Mouse (Mus musculus) embryo, embryonic 9.5 days (tissue): ENCODE results near the gene Olfr1340.

Experiments used
- DNase-seq: peaks from one replicate; pipeline ENCODE4 v3.0.0-alpha.2; 2017; ENCODE audit errors: extremely low spot score

The Olfr1340 gene

GRCm38 (mm10) chr4:118719838-118720237 lies at the start of gene Olfr1340:
TSS of gene Olfr1340 (plus strand) at chr4:118720138.
- DNase-seq: no peak

DNA sequence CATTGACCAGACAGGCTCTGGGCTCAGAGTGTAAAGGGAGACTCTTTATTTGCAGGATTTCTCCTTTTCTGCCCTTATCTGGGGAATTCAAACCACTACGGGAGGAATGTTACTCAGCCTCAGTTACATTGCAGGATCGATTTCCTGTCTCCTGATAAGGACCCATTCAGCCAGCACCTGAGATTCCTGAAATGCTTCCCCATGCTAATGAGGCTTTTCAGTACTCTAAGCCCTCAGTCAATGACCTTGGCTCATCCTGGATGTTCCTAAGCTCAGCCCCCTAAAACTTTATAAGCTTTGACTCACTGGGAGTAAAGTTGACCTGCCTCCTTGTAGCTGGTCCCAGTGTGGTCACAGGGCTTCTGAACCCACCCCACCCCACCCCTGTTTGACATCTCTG lies 32.9 kb upstream of the Olfr1340 start:
- DNase-seq: no peak

DNA sequence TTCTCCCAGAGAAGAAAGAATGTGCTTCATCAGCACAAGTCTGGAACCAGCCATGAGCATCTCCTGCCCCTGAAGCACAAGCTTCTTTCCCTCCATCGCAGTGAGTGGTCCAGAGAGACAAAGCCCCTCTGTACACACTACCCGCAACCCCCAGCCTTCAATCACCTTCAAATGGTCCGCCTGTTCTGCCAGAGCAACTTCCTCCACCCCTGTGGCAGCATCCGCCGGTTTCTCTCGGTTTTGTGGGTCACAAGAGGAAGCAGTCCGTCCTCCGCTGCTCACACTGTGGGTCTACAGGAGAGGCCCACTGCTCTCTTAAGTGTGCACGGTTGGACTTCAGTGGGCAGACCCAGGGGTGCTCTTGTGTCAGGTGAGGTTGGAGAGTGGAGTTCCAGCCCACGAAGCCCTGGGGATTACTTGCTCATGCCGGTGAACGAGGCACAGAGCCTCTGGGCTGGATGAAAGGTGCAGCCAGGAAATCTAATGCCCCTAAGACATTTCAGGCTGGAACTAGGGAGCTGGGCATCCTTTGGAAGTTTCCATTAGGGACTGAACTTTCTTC lies 27.4 kb upstream of the Olfr1340 start, which contains the start of gene Olfr1342:
Olfr1342 (minus strand) TSS at position 345 of the 562 bp plus-strand sequence.
- DNase-seq: peak; percentile 2

GRCm38 (mm10) chr4:118693812-118694211 lies 26.1 kb upstream of the Olfr1340 start:
- DNase-seq: no peak

- DNase-seq: no peak
Measured at GRCm38 (mm10) chr4:118703223-118703622, 16.7 kb upstream of the Olfr1340 start, which contains the start of gene Olfr1341. TSS of gene Olfr1341 (plus strand) at chr4:118703523.

DNA sequence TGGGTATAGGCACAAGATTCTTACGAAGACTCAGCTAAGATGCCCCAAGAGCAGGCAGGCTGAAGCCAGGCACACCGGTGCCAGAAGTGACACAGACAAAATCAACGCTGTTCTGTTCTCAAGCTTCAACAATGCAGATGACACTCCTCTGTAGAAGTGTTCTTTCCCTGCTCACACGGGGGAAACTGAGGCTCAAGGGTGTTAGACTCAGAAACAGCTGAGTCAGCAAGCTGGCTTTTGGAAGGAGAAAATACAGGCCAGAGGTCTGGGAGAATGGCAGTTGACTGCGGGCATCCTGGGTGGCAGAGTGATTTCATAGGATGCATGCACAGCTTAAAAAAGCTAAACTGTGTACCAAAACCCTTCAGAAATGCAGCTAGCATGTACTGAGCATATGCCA lies 11.9 kb upstream of the Olfr1340 start:
- no peak for DNase-seq

- no peak for DNase-seq
Measured at GRCm38 (mm10) chr4:118711656-118712055, 8.3 kb upstream of the Olfr1340 start.

- peak; percentile 28 for DNase-seq
Measured at GRCm38 (mm10) chr4:118721742-118722483, 2.0 kb downstream of the Olfr1340 start.

- DNase-seq: no peak
Measured at GRCm38 (mm10) chr4:118731875-118732274, 11.9 kb downstream of the Olfr1340 start, which contains the start of gene Olfr1339. TSS of gene Olfr1339 (plus strand) at chr4:118732175.

GRCm38 (mm10) chr4:118739574-118739973 lies 19.6 kb downstream of the Olfr1340 start:
- DNase-seq: no peak

DNA sequence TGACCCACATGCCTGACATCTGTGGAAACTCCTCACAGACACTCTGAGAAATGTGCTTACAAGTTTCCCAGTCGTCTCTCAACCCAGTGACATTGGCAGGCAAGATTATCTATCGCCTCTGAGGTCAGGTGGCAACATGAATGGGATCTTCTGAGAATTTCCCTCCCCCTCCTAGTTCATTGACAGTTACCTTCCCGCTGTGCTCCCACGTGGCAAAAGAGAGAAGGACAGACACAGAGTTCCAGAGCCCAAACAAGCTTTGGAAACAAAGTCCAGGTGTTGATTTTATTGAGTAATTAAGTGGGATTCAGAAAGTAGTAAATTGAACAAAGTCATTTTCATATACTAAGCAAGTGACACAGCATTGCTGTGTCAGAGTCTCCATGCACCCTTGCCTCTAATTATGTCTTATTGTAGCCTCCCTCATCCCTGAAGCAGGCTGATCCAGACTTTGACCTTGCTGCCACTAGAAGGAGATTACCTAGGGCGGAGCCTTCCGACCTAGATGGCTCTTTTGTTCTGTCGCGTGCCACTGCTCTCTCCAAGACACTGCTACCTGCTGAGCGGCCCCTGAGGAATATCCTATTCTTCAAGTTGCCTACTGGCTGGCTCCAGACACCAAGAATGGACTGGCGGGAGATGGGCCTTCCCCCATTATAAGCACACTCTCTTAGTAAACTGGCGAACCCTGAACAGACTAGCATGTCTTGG lies 21.2 kb downstream of the Olfr1340 start:
- DNase-seq: peak; percentile 14

- DNase-seq: peak; percentile 4
Measured at GRCm38 (mm10) chr4:118741881-118742280, 21.9 kb downstream of the Olfr1340 start.

DNA sequence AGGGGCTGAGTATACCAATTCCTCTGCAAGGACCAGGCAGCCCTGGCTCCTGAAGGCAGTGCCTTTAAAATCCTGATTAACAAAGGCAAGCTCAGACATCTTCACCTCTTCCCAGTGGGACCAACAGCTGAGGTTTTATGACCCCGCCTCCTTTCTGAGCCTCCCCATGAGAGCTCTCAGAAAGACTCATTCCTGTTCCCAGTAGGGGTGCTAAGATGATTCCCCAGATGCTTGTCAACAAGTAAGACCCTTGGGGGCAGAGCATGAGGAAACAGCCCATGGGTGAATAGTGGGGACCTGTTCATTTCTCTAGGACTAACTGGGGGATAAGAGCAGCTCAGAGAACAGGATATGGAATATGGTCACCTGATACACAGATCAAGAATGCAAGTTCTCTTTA lies 38.7 kb downstream of the Olfr1340 start, which contains the start of gene Olfr1338:
Olfr1338 (minus strand) TSS at position 101 of the 400 bp plus-strand sequence.
- no peak for DNase-seq
